Mouse (Mus musculus): ENCODE measurements at regions not wholly inside any gene's neighbourhood (a gene's known extent, or its start where the extent isn't known, plus 50 kb on each side); places are given as distances from the start of the nearest gene placed in this dataset.
A peak's percentile ranks its signal among the peaks of the same experiment; 100 is the strongest.

DNA sequence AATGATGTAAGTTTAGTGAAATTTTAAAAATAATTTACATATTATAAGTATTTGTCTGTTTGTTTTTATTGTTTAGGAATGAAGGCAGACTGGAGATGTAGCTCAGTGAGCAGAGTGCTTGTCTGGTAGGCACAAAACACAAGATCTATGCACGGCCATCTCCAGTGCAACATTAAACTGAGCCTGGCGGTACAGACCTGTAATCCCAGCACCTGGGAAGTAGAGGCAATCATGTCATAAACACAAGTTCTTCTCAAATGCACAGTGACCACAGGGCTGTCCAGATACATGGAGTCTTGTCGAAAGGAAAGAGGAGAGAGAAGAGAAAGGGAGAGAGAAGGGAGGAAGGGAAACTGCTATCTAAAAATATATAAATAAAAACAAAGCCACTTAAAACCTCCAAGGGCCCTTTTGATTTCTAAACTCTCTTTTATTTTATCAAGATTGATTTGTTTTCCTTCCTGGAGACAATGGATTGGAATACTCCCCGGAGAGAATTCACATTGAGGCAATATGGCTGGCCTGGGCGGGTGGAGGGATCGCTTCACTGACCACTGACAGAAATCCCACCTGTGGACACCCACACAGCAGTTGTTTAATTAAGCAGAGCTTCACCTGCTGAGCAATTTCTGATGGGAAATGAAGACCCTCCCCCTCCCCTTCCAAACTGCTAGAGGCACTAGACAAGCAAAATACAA is 215.6 kb upstream of the Tll1 start:
- DNase-seq (ENCODE audit: low spot score) = no peak

DNA sequence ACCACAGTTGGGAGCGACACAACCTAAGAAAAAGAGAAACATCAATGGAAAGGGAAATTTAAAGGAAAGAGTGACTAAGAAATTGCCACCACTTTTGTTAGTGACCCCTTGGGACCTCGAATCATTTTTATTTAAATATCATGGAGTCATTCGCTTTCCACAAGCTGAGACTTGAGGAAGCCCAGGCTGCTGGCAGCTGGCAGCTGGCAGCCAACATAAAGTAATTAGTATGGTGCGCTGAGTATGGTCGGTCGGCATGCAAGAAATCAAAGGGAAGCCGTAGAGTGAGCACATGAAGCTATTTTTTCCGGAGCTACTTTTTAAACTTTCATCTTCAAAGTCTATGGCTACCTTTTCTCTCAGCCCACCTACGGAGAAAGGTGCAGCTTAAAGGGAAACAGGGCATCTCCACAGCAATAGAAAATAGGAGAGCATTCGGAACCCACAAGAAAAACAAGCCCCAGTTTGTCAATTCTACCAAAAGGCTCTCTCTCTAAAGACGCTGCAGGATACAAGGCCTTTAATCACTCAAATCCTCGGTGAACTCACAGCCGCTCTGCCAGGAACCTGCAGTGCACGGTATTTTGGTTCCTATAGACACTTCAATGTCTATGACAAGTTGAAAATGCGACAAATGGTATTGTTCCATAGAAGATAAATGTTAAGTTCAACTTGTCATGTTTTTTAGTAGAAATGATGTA is 206.6 kb upstream of the Tll1 start:
- DNase-seq (ENCODE audit: low spot score) = no peak

DNA sequence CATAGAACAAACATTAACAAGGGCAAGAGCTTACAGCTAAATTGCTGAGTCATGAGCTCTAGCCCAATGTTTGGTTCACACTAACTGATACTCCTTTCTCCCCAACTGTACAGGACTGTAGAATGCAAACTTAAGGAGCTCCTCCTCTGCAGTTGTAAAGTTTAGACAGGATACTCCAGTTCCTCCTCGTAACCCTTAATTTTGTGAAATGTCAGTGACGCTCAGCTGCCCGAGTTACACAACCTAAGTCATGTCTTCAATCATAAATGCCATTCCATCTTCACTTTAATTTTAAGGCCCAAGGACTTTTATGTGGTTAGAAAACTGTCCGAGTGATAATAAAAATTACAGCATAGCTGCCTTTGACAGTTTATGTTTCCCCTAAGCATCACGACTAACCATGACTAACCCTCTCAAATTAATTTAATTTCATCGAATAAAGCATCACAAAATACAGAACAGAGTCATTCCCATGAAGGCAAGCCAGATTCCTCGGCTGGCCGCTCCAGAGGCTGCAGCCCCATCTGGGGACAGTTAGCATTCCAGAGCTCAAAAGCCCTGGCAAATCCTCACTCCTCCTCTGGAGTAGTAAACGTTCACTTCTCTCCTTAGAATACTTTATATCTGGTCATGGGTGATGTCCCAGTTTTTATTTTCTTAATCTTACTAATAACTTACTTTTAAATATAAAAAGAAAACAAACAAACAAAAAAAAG is 200.9 kb upstream of the Tll1 start:
- no peak for DNase-seq (ENCODE audit: low spot score)

DNA sequence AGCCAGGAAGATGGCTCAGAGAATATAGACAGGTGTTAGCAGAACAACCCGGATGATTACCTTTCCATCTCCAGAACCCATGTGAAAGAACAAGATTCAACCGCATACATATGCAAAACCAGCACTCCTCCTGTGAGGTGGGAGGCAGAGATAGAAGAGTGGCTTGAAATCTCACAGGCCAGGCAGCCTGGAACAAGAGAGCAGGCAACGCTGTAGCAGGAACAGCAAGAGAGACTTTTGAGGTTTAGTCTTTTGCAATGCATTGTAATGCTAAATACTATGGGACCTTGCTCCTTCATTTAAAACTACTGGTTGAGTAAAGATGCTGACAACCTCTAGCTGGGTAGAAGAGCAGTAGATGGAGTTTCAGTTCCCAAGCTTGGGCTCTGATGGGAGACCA is 193.5 kb upstream of the Tll1 start:
- no peak for DNase-seq (ENCODE audit: low spot score)

DNA sequence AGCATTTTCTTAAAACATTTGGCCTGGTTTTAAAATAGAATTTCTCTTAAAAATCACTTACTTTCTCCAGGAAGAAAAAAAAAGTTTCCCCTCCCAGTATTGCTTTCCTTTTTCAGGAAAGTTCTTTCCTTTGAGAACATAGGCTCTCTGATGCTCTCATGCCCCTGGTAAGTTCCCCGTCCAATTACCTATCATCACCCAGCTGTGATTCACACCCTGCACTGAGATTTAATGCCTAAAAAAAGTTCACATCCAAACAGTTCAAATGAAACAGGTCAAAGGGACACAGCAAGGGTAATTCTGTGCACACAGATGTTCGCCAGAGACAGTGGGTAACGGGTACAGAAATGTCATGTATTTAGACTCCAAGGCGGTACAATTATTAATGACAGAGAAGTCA is 191.8 kb upstream of the Tll1 start:
- no peak for DNase-seq (ENCODE audit: low spot score)

DNA sequence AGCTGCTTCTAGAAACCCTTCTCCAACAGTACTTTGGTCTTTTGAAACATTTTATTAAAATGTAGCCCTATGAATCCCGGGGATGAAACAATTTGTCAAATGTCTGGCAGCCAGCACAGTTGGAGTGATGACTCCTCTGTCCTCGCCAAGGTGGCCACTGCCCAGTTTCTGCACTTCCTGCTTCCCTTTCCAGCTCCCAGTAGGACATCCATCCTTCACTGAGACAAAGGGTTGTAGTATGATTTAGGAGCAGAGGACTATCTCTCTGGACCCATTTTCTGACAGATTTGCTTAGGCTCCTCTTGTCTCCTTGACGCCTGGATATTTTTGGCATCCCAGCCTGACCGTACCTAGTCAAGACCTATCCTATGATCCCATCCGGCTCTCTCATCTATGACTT is 189.7 kb upstream of the Tll1 start:
- DNase-seq (ENCODE audit: low spot score) = no peak

DNA sequence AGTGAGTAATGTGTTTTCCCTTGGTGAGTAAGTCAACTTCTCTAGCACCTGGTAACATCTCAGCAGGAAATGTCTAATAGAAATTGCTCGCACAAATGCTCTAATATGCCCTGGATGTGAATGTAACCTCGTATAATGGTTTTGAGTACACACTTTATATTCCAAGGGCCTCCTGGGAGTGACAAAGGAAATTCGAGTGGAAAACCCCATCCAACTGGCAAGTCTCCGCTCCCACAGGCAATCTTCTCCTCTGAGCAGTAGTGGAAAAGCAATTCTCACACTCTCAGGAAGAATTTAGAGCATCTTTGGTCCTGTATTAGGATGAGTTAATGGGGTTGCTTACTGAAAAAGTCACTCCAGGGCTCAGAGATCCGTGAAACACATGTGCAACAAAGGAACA is 183.4 kb upstream of the Tll1 start:
- no peak for DNase-seq (ENCODE audit: low spot score)

DNA sequence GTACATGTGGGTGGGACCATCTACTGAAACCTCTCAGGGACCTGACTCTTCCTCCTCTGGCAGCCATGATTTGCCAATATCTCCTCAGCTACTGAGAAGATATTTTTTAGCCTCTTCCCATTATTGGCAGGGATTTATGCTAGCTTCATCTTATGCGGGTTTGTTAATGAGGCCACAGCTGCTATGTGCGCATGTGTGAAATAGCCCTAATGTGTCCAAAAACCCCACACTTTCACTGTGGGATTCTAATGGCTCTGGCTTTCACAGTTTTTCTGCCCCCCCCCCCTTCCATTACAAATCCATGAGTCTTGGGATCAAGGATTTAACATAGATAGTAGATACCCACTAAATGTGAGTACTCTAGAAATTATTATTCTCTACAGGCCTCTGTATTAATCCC is 182.2 kb upstream of the Tll1 start:
- DNase-seq (ENCODE audit: low spot score) = no peak

DNA sequence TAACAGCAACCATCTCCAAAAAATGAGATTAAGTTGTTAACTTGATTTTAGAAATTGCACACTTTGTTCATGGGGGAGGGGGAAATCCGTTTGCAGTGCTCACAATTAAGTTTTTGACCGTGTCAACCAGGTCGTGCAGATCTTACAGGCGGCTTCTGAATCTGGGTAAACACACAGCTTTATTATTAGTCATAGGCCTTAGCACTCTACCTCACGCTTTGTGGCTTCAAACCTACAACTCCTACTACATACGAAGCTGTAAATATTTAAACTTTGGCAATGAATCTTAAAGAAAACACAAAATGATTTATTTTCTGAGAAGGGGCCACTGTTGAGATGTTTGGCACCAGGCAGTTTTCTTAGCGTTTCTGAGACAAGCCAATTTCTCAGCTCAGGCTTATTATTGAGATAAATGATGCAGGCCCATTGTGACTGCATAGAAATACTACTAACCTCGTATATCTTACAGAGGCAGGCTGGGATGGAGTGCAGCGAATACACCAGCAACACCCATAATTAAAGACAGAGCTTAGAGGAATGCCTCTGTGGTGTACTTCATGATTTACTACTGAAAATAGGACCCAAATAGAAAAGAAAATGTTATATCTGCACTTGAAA is 173.8 kb upstream of the Tll1 start:
- DNase-seq (ENCODE audit: low spot score) = no peak

DNA sequence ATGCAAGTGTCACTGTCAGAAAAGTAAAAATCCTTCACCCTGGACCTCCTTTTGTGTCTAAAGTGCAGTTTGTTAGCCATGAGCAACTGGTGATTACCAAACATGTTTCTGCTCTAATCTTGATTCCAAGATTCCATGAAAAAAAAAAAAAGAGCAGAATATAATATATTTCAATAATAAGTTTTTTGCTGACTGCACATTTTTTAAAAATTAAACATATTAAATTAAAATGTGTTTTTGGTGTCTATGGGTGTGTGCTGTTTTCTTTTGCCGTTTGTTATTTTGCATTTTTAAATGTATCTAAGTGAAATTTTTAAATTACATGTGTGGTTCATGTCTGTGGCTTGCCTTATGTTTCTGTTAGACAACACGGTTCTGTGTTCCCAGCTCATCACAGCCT is 171.8 kb upstream of the Tll1 start:
- DNase-seq (ENCODE audit: low spot score) = no peak

DNA sequence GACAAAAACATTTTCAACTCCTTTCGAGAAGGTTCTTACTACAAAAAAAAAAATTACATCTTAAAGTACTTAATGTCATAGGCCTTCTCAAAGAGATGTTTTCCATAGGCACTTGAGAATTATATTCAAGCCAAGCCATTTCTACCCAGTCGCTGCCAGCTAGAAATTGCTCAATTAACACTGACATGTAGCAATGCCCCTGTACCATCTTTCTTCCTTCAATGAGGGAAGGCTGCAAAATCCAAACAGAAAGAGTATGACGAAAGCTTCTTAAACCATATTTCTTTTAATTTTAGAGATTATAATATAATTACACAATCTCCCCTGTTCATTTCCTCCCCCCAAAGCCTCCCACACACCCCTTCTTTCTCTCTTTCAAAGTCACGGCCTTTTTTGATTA is 169.4 kb upstream of the Tll1 start:
- no peak for DNase-seq (ENCODE audit: low spot score)

DNA sequence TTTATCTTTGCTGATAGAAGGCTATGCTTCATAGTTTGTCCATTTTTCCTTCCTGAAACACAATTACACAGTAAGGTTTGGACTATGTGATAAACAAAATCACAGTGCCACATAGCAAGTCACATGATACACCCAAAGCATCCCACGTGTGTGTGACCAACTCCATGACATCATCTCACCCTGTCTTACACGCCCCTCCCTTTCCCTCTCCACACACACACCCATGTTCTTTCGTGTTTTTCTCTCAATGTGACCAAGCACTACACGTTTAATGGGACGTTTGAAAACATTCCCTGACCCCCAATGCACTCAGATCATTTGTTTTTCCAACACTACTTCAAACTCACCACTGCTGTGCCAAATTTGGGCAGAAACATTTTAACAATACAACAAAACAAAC is 168.9 kb upstream of the Tll1 start:
- peak; percentile 7 for DNase-seq (ENCODE audit: low spot score)

DNA sequence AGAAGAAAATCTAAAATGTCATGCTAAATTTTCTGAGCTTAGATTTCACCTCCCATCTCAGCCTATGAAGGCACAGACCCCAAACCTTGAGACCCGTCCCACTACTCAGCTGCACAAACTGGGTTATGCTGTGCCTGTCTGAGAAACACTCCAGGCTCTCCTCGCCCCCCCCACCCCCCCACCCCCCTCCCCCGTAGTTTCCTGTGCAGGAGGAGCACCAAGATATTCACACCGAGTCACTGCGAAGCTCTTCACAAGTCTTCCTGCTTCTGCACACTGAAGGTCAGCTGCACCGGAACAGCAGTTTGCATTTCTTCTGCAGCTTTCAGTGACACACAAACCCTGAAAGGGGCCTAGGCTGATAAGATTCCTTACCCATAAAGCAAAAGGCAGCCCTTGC is 163.9 kb upstream of the Tll1 start:
- DNase-seq (ENCODE audit: low spot score) = no peak

DNA sequence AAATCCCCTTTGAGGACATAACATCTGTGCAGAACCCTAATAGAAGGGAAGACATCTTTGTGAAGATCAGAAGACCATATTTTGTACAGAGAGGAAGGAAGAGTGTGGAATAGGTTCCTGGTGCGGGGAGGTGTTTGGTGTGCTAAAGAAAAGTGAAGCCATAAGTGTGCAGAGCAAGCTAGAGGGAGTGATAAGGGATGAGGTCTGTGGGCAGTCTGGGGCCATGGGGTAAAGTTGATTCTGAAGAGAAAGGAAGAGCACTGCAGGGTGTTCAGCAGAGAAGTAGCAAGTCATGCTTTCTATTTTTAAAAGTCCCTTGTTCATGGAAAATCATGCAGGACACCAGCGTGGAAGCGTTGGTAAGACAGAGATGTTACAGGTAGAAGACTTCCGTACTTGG is 161.8 kb upstream of the Tll1 start:
- no peak for DNase-seq (ENCODE audit: low spot score)

DNA sequence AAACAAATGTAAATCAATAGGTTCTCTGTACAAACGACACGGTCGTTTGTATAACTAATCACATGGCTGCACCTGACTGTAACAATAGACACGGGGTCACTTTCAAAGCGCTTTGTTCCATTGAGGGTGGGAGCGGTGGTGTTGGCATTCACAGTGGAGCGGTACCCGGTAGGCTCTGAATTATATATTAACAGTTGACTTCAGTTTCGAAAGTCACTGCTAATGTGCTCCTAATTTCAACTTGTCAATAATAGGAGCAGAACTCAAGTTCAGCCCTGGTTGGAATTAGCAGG is 160.8 kb upstream of the Tll1 start:
- no peak for DNase-seq (ENCODE audit: low spot score)

DNA sequence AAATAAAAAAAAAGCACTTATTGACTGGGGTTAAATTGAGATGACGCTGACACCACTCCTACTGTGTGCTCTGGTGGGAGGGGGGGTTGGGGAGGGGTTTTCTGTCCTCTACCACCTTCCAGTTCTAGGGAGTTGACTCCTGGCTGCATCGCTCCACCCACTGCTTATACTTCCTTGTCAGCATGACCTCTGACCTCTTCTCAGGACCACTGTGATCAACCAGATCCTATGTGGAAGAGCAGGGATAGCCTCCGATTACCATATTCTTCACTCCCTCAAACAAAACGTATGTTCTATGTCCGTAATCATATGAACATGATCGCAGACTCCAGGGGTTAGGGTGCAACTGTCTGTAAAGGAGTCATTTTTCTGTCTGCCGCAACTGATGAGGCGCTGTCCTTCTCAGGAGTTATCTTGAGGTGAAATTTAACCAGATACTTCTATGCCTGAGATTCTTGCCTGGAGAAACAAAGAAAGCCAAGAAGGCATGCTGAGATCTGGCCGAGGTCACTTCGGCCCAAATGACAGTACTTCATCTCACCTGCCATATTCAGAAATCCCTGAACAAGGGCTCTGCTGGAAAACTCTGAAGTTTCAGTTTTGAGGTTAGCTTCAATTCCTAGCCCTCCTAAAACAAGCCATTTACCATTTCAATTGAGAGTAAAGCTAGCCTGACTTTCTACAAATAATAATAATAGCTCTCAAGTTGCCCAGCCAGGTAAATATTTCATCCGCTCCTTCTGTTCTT is 160.3 kb upstream of the Tll1 start:
- DNase-seq (ENCODE audit: low spot score) = no peak

DNA sequence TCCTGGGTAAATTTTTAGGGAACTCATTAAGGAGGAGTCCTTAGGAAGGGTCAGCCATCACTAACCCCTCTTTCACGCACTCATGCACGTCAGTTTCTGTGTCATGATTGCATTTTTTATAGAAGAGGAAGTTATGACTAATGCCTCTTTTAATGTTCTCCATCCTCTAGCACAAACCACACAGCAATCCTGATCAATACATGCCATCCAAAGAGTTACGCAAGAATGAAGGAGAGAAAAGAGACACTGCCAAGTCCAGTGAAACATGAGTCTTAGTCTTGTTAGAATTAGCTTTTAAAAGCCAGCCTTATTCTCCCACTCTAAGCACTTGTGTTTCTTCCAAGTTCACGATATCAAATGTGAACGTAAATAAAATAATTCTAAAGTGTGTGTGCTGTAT is 151.0 kb upstream of the Tll1 start:
- DNase-seq (ENCODE audit: low spot score) = no peak

DNA sequence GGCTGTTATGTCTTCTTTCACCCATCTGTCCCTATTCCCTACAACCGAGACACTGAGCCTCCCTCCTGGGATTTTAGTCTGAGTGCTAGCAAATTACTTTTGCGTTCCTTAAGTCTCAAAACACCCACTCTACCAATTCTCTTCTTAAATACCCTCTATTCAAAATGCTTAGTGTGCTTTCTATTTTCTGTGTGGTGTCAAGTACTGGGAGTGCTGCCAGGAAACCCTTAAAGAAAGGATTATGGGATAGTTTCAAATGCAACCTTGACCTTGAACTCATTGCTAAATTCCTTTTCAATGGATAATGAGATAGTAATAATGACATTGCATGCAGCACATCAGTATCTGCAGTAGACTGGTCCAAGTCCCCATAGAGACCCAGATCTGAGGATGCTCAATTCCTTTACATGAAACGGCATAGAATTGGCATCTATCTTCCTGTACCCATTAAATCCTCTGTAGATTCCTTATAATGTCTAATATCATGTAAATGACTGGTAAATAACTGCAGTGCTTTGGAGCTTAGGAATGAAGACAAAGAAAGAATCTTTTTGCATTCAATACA is 142.1 kb upstream of the Tll1 start:
- DNase-seq (ENCODE audit: low spot score) = no peak

DNA sequence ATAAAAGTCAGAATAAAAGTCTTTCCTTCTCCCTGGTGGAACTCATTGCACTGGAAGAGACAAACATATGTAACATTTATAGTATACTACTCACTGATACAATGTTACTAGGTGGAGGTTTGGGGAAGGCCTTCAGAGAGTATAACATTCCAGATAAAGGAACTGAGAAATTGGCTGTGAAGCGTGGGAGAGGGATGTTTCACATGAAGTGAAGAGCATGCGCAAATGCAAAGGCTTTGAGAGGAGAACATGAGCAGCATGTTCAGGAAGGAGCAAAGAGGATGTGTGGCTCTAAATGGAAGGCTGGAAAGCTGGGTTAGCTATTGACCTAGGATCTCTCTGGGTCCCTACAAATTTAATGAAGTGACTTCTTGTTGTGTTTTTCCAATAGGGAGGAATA is 141.4 kb upstream of the Tll1 start:
- no peak for DNase-seq (ENCODE audit: low spot score)

DNA sequence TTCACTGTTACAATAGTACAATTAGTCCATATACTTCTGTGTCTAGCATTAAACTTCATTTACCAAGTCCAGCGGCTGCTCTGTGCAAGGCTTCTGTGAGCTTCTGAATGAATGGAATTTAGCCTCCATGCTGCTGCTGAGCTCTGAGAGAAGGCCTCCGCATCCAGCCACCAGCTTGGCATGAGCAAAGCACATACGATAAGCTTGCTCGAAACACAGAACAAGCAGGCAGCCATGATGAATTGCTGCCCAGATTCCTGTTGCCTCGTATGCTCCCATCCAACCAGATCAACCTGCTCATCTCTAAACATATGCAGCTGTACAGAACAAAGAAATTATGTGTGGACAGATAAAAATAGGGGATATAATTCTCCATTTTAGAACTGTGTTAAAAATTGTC is 140.4 kb upstream of the Tll1 start:
- no peak for DNase-seq (ENCODE audit: low spot score)

DNA sequence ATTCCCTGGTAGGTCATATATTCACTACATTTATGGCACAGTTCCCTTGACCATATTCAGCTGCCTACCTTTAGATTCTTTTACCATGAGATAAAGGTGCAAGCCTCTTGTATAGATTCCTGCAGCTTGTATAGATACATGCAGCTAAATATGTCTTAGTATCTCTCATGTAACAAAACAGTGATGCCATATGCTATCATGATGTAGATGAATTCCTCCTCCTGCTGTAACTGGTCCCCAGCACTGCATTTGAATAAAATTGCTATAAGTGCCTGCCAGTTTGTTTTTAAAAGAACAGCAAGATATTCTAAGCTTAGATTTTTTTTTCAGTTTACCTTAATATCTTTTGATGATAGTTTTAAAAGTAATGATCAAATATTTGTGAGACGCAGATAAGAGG is 138.9 kb upstream of the Tll1 start:
- DNase-seq (ENCODE audit: low spot score) = no peak

DNA sequence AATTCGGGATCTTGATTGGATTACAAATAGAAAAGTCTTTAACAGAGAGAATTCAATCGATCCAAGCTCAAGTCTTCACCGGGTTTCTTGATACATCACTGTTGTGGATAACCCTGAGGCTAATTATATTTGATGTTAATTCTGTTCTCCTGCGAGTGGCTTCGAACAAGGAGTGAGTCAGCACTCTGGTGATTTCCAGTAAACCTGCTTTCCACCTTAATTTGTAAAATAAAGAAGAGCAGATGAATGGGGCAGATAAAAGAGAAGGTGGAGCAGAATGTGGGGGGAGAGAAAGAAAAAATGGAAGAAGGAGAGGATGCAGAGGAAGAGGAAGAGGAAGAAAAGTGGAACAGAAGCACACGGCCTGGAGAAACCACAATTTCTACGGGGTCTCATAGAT is 137.5 kb upstream of the Tll1 start:
- DNase-seq (ENCODE audit: low spot score) = no peak
